Mouse (Mus musculus) liver, embryonic 11.5 days (tissue): Measurements from ENCODE around the gene Rnpc3. TPM values are rescaled to one million over a fixed set of nuclear protein-coding genes. Genes with fewer than 3 reads are reported as not detected.

Experiments used
- ATAC-seq: fragments of 200-750 bp; cut with Nextera tagmentation; replicated peaks from 2 replicates; pipeline ENCODE4 v1.8.0; 2017; ENCODE audit warnings: moderate number of reproducible peaks, mild to moderate bottlenecking, moderate TSS enrichment, moderate library complexity; ENCODE audit not compliant: low FRiP score
- DNase-seq: peaks from one replicate; pipeline ENCODE4 v3.0.0-alpha.2; 2017; ENCODE audit warnings: low spot score
- H3K27ac ChIP-seq: fragments of 300-500 bp; sonication (generic); 2 replicates; pipeline ENCODE4 v1.5.1; 2014; ENCODE audit warnings: mild to moderate bottlenecking, low read depth, low read length, control low read depth
- H3K27me3 ChIP-seq: fragments of 300-500 bp; sonication (generic); replicated peaks from 2 replicates; pipeline ENCODE4 v1.6.1; 2014; ENCODE audit warnings: low read length, mixed read lengths; ENCODE audit not compliant: control insufficient read depth, insufficient read depth
- H3K36me3 ChIP-seq: fragments of 300-500 bp; sonication (generic); 2 replicates; pipeline ENCODE4 v1.6.1; 2014; ENCODE audit warnings: mild to moderate bottlenecking, low read length, moderate library complexity, mixed read lengths; ENCODE audit not compliant: control insufficient read depth, insufficient read depth
- H3K4me1 ChIP-seq: fragments of 300-500 bp; sonication (generic); replicated peaks from 2 replicates; pipeline ENCODE4 v1.6.1; 2014; ENCODE audit warnings: low read length, mixed read lengths; ENCODE audit not compliant: control insufficient read depth, insufficient read depth
- H3K4me2 ChIP-seq: fragments of 300-500 bp; sonication (generic); 2 replicates; pipeline ENCODE4 v1.6.1; 2014; ENCODE audit warnings: mild to moderate bottlenecking, control low read depth, moderate library complexity
- H3K4me3 ChIP-seq: fragments of 300-500 bp; sonication (generic); 2 replicates; pipeline ENCODE4 v1.5.1; 2014; ENCODE audit warnings: low read depth, low read length, control low read depth
- H3K9ac ChIP-seq: fragments of 300-500 bp; sonication (generic); 2 replicates; pipeline ENCODE4 v1.6.1; 2014; ENCODE audit warnings: low read depth, low read length, control low read depth
- H3K9me3 ChIP-seq: fragments of 300-500 bp; sonication (generic); 2 replicates; pipeline ENCODE4 v1.6.1; 2016; ENCODE audit warnings: low read length, inconsistent platforms, mixed read lengths; ENCODE audit not compliant: control insufficient read depth
- WGBS: fragments of 180-500 bp; shearing (Covaris S2); extraction: QIAGEN DNeasy Blood & Tissue Kit; methylation state at CpG from one replicate; pipeline ENCODE4 v1.1.7; 2014; 5-methylcytosine and 5-hydroxymethylcytosine counted together
- polyA plus RNA-seq: library from polyadenylated mRNA; unstranded; fragments of >200 nt; fragmentation: Nextera tagmentation; extraction: Ambion mirVana; gene quantifications from 2 replicates; pipeline ENCODE4 v1.2.1, GENCODE M21; 2014

Gene Rnpc3
- polyA plus RNA-seq, 1 experiment from 2014 or later = 35.7 TPM

- no peak overlapping the region for H3K4me3 ChIP-seq
- no peak for DNase-seq
- ATAC-seq = no peak
- no peaks in the 10 kb centered on the region for H3K36me3 ChIP-seq
- no peaks in the 10 kb centered on the region for H3K27me3 ChIP-seq
- 67% methylated on average over 1 of the region's 1 CpGs for WGBS
- no peak overlapping the region for H3K4me2 ChIP-seq
- H3K9me3 ChIP-seq = no peaks in the 10 kb centered on the region
- H3K9ac ChIP-seq = no peak overlapping the region
- no peak overlapping the region for H3K27ac ChIP-seq
- H3K4me1 ChIP-seq = no peaks in the 10 kb centered on the region
These were observed 39.1 kb downstream of the Rnpc3 start for GRCm38 (mm10) chr3:113590844-113591243.

GRCm38 (mm10) chr3:113574578-113574977, 55.4 kb downstream of the Rnpc3 start:
- Histone ChIP-seq H3K9ac (no peak overlapping the region), H3K36me3 (no peaks in the 10 kb centered on the region), H3K27me3 (no peaks in the 10 kb centered on the region), H3K4me3 (no peak overlapping the region), H3K27ac (no peak overlapping the region), H3K4me1 (no peaks in the 10 kb centered on the region), H3K9me3 (no peaks in the 10 kb centered on the region), H3K4me2 (no peak overlapping the region)
- ATAC-seq (peak; percentile 67; the same call in 1 of the 2 replicates), DNase-seq (no peak)
- 73% methylated on average over 4 of the region's 4 CpGs for WGBS

- 60% methylated on average over 2 of the region's 2 CpGs for WGBS
- DNase-seq = no peak
- H3K4me1 ChIP-seq = no peaks in the 10 kb centered on the region
These were observed 55.8 kb downstream of the Rnpc3 start for GRCm38 (mm10) chr3:113574138-113574537.

GRCm38 (mm10) chr3:113572158-113572557, 57.8 kb downstream of the Rnpc3 start:
- no peak for DNase-seq
- WGBS = 72% methylated on average over 3 of the region's 3 CpGs
- Histone ChIP-seq H3K4me2 (no peak overlapping the region), H3K9me3 (no peaks in the 10 kb centered on the region), H3K4me3 (no peak overlapping the region), H3K36me3 (no peaks in the 10 kb centered on the region), H3K27ac (no peak overlapping the region), H3K4me1 (no peaks in the 10 kb centered on the region), H3K27me3 (no peaks in the 10 kb centered on the region), H3K9ac (no peak overlapping the region)
- no peak for ATAC-seq

More at GRCm38 (mm10) chr3:113574138-113574537, 55.8 kb downstream of the Rnpc3 start:
- Histone ChIP-seq H3K36me3 (no peaks in the 10 kb centered on the region), H3K27ac (no peak overlapping the region), H3K4me3 (no peak overlapping the region), H3K9ac (no peak overlapping the region), H3K9me3 (no peaks in the 10 kb centered on the region), H3K27me3 (no peaks in the 10 kb centered on the region), H3K4me2 (no peak overlapping the region)
- ATAC-seq = no peak; the same call in 1 of the 2 replicates

Other genes starting within 250 kb of the Rnpc3 start
- not detected in 2 replicates for gene Amy2a1, start 97.7 kb downstream of the Rnpc3 start, polyA plus RNA-seq
- 2.8 and 4.1 TPM in 2 replicates for gene Amy1, start 23.4 kb downstream of the Rnpc3 start, polyA plus RNA-seq